Mouse (Mus musculus) small intestine, adult 2 months (tissue): ENCODE data around the gene Usp18. TPM values are rescaled to one million over a fixed set of nuclear protein-coding genes. Genes with fewer than 3 reads are reported as not detected.
A peak's percentile ranks its signal among the peaks of the same experiment; 100 is the strongest.

ENCODE experiments used
- H3K27ac ChIP-seq: fragments of 200-500 bp; 2 replicates; pipeline ENCODE4 v1.5.1; 2012; ENCODE audit warnings: low read depth, low read length, control low read depth, inconsistent platforms; ENCODE audit not compliant: insufficient read depth
- H3K27me3 ChIP-seq: fragments of 200-500 bp; 2 replicates; pipeline ENCODE4 v1.6.1; 2012; ENCODE audit warnings: mild to moderate bottlenecking, moderate library complexity, low read length, inconsistent platforms; ENCODE audit not compliant: control insufficient read depth, insufficient read depth
- H3K36me3 ChIP-seq: fragments of 200-500 bp; 2 replicates; pipeline ENCODE4 v1.6.1; 2012; ENCODE audit warnings: mild to moderate bottlenecking, low read length, control low read depth, inconsistent platforms; ENCODE audit not compliant: control insufficient read depth, insufficient read depth
- H3K4me1 ChIP-seq: fragments of 200-500 bp; 2 replicates; pipeline ENCODE4 v1.6.1; 2012; ENCODE audit warnings: low read length, inconsistent platforms, mixed read lengths; ENCODE audit not compliant: control insufficient read depth, insufficient read depth, insufficient read length
- H3K4me3 ChIP-seq: fragments of 200-500 bp; 2 replicates; pipeline ENCODE4 v1.5.1; 2012; ENCODE audit warnings: low read depth, mild to moderate bottlenecking, control low read depth, inconsistent platforms, low read length, moderate library complexity
- CTCF ChIP-seq: fragments of 200-500 bp; IDR thresholded peaks from 2 replicates; pipeline ENCODE4 v1.5.1; 2012; ENCODE audit warnings: low read depth, mild to moderate bottlenecking, control low read depth, inconsistent platforms, low read length, moderate library complexity, mixed read lengths; ENCODE audit not compliant: insufficient replicate concordance, insufficient read length; ENCODE audit errors: extremely low read depth
- POLR2A ChIP-seq: fragments of 200-500 bp; IDR thresholded peaks from 2 replicates; pipeline ENCODE4 v1.6.1; 2012; ENCODE audit warnings: low read depth, mild to moderate bottlenecking, control low read depth, inconsistent platforms, low read length, moderate library complexity
- WGBS: fragments of 180-500 bp; shearing (Covaris S2); methylation state at CpG from one replicate; pipeline ENCODE4 v1.1.7; 2018; 5-methylcytosine and 5-hydroxymethylcytosine counted together
- polyA plus RNA-seq: library from polyadenylated mRNA; depleted of rRNA; stranded (reverse); fragments of >200 nt; gene quantifications from 2 replicates; pipeline ENCODE4 v1.2.3, GENCODE M21; 2012

The Usp18 gene
- polyA plus RNA-seq, 1 experiment, result 16.9 TPM

- H3K4me1 ChIP-seq, result peaks cover 13% of the 10 kb centered on the region
- no peak for TF ChIP-seq POLR2A
- H3K27me3 ChIP-seq, result no peaks in the 10 kb centered on the region
- 56% methylated on average over 4 of the region's 4 CpGs for WGBS
- H3K27ac ChIP-seq, result peak overlapping the region; percentile 33; the same call in 1 of the 2 replicates
- H3K4me3 ChIP-seq, result no peak overlapping the region
- H3K36me3 ChIP-seq, result no peaks in the 10 kb centered on the region
Observed at GRCm38 (mm10) chr6:121226043-121226442, 19.7 kb upstream of the Usp18 start.

GRCm38 (mm10) chr6:121226744-121227143 is 19.0 kb upstream of the Usp18 start:
- peak overlapping the region; percentile 33; the same call in 1 of the 2 replicates for H3K27ac ChIP-seq
- TF ChIP-seq CTCF, result no peak
- no peak for TF ChIP-seq POLR2A
- peaks cover 13% of the 10 kb centered on the region for H3K4me1 ChIP-seq
- no peaks in the 10 kb centered on the region for H3K36me3 ChIP-seq
- WGBS, result 33% methylated on average over 2 of the region's 2 CpGs
- H3K27me3 ChIP-seq, result no peaks in the 10 kb centered on the region
- H3K4me3 ChIP-seq, result no peak overlapping the region

- no peak overlapping the region for H3K4me3 ChIP-seq
- TF ChIP-seq CTCF (no peak), POLR2A (no peak)
- no peak overlapping the region for H3K27ac ChIP-seq
- H3K4me1 ChIP-seq, result peaks cover 13% of the 10 kb centered on the region
- H3K27me3 ChIP-seq, result no peaks in the 10 kb centered on the region
- 45% methylated on average over 8 of the region's 8 CpGs for WGBS
- no peaks in the 10 kb centered on the region for H3K36me3 ChIP-seq
Observed at GRCm38 (mm10) chr6:121228421-121228820, 17.3 kb upstream of the Usp18 start.

GRCm38 (mm10) chr6:121232652-121233051 is 13.1 kb upstream of the Usp18 start:
- H3K27ac ChIP-seq, result no peak overlapping the region
- H3K4me3 ChIP-seq, result no peak overlapping the region
- H3K27me3 ChIP-seq, result no peaks in the 10 kb centered on the region
- H3K36me3 ChIP-seq, result no peaks in the 10 kb centered on the region
- peaks cover 3% of the 10 kb centered on the region; the same call in 1 of the 2 replicates for H3K4me1 ChIP-seq
- WGBS, result 18% methylated on average over 1 of the region's 1 CpGs
- TF ChIP-seq CTCF (no peak), POLR2A (no peak)

DNA sequence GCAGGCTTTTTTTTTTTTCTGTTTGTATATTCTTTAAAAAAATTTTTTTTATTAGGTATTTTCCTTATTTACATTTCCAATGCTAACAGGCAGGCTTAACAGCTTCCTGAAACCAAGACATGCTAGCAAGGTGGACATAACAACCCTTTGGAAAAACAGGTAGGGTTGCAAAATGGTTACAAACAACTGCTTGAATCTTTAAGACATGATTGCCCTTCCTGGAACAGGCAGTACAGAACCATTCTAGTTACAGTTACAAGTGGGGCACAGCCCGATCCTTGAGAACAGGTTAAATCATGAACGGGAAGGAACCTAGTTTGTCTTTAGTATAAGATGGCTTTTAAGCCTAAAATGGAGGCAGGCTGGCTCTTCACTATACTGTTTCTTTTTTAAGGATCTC is 9.3 kb upstream of the Usp18 start:
- WGBS, result 75% methylated on average over 2 of the region's 2 CpGs

GRCm38 (mm10) chr6:121238209-121238608 is 7.5 kb upstream of the Usp18 start:
- WGBS, result 81% methylated on average over 4 of the region's 4 CpGs
- peaks cover 5% of the 10 kb centered on the region; the same call in 1 of the 2 replicates for H3K4me1 ChIP-seq
- H3K27me3 ChIP-seq, result no peaks in the 10 kb centered on the region
- TF ChIP-seq POLR2A (no peak), CTCF (no peak)
- no peaks in the 10 kb centered on the region for H3K36me3 ChIP-seq
- no peak overlapping the region for H3K27ac ChIP-seq
- no peak overlapping the region for H3K4me3 ChIP-seq

More for the DNA sequence above, 9.3 kb upstream of the Usp18 start:
- Histone ChIP-seq H3K4me1 (peaks cover 3% of the 10 kb centered on the region; the same call in 1 of the 2 replicates), H3K27ac (no peak overlapping the region), H3K36me3 (no peaks in the 10 kb centered on the region), H3K27me3 (no peaks in the 10 kb centered on the region), H3K4me3 (no peak overlapping the region)
- no peak for TF ChIP-seq CTCF
- TF ChIP-seq POLR2A, result no peak

- WGBS, result 59% methylated on average over 2 of the region's 2 CpGs
- Histone ChIP-seq H3K27ac (no peak overlapping the region), H3K4me1 (peaks cover 8% of the 10 kb centered on the region; the same call in 1 of the 2 replicates), H3K27me3 (no peaks in the 10 kb centered on the region), H3K36me3 (no peaks in the 10 kb centered on the region), H3K4me3 (no peak overlapping the region)
- no peak for TF ChIP-seq POLR2A
- TF ChIP-seq CTCF, result no peak
Observed at GRCm38 (mm10) chr6:121241780-121242179, 3.9 kb upstream of the Usp18 start.
